Mouse (Mus musculus) lung, postnatal 36 days (tissue): ENCODE results near the gene H2-T23.
"Not testable (repeated sequence)": the region's sequence is repeated elsewhere in the genome, so short reads cannot be mapped to it uniquely, and the experiment has no call there.

Experiments
- DNase-seq: peaks from one replicate; pipeline ENCODE4 v3.0.0; 2022; ENCODE audit warnings: mixed read lengths

Gene H2-T23

DNA sequence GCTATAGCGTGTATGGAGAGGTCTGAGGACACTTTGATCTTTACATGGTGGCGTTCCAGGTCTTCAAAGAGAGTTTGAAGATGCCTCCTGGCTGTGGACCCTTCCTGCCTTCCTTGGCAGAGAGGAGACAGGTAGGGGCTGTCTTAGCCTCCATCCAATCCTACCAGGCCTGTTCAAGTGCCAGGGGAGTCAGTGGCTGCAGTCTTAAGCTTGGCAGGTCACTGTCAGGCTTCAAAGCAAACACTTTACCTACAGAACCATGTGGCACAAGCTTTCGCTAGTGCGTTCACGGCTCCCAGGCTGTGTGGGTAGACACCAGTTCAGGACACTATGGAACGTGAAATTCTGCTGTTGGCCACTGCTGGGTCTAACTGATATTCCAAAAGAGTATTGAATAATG, 9.7 kb downstream of the H2-T23 start:
- no peak for DNase-seq

DNA sequence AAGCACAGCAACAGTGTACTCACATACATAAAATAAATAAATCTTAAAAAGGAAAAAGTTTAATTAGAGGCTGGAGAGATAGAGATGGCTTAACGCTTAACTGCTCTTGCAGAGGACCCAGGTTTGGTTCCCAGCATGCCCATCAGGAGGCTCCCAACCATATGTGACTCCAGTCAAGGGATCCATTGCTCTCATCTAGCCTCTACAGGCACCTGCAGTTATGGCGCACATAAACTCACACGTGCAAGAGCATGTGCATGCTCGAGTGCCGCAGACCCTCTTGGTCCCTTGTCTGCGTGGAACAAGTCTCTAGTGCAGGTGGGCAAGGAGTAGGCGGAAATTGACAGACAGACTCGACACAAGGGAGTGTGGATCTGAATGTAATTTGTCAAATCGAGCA, 10.6 kb downstream of the H2-T23 start:
- no peak for DNase-seq

DNA sequence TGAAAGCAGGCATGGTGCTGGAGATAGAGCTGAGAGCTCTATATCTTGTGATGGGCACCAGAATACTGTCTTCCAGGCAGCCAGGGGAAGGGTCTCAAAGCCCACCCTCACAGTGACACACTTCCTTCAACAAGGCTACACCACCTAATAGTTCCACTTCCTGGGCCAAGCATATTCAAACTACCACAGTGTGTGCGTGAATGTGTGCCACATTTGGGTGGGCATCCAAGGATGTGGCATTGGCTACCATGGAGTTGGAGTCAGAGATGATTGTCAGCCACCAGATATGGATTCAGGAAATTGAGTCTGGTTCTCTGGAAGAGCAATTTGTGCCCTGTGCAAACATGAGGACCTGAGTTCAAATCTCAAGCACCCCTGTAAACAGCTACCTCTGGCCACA, 11.3 kb downstream of the H2-T23 start:
- no peak for DNase-seq

DNA sequence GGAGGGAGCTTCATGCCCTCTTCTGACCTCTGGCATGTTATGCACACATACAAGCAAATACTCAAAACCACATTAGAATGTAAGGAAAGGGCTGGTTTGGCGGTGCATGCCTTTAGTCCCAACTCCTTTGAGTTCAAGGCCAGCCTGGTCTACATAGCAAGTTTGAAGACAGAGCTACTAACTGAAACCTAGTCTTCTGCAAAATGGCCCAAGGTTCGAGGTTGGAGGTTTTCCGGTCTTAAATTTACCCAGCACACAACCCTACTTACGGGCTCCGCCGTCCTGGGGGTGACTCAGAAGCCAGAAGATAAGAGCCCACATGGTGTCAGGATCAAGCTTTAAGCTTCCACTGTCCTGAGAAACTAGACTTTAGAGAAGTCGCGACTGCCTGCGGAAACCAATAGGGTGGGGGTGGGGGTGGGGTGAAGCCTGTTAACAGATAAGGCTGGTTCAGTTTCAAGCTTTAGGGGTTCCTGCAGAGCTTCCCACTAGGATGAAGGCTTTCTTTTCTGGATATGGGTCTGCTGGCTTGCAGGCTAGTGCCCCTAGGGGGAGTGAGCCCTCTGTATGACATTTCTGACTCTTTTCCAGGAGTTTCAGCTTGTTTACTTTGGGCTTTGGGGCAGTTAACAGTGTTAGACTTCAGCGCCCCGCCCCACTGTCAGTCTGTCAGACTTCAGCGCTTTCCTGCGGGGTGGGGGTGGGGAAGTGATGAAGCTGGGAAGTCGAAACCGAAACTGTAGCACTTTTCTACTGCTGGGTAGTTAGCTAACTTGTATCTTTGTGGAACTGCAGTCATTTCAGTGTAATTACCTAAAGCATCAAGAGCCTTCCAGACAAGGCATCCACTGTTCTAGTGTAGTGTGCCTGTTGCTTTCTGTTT, 12.2 kb downstream of the H2-T23 start, which contains the start of gene H2-T24:
TSS of gene H2-T24 (minus strand) at position 370 of the 883 bp plus-strand sequence.
- DNase-seq = peak; percentile 91

DNA sequence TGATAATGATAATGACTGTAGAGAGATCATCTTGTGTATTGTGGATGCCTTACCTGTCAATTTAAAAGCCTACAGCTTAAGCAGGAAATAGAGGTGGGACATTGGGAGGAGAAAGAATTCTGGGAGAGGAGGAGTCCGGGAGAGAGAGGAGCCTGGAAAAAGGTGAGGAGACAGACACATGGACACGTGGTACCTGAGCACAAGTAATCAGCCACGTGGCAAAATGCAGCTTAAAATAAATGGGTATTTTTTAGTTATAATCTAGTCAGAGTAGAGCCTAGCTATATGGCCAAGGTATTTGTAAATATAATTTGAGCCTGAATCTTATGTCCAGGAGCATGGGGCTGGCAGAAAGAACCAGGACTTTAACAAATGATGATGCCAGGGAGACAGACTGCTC, 13.1 kb downstream of the H2-T23 start:
- no peak for DNase-seq

DNA sequence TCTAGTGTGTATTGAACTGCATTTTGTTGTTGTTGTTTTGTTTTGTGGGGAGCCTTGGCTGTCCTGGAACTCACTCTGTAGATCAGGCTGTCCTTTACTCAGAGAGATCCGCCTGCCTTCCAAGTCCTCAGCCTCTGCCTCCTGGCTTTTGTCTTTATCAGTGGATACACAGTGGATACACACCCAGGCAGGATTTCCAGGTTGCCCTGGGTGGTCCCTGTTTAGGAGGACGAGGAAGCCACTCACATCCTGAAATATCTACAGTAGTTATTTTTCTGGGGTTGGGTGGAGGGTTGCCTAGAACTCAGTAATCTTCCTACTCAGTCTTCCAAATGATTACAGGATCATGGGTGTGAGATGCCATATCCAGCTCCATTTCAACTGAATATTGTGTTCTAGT, 13.7 kb downstream of the H2-T23 start:
- DNase-seq = peak; percentile 74

DNA sequence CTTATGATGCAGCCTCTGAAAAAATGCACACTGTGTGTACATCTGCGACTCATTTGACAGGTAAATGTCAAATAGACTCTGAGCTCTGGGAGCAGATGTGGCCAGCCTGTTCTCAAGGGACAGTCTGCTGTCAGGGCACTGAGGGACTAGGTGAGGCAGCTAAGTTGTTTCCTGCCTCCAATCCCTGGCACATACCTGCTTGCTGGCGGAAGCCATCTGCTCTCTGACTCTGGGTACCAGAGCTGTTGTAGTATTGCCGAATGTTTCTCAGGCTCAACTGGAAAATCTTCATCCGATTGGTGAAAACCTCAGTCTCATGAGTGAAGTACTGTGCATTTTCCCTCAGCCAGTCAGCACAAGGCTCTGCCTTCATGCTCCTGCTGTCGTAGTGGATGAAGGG, 15.6 kb downstream of the H2-T23 start:
- no peak for DNase-seq

DNA sequence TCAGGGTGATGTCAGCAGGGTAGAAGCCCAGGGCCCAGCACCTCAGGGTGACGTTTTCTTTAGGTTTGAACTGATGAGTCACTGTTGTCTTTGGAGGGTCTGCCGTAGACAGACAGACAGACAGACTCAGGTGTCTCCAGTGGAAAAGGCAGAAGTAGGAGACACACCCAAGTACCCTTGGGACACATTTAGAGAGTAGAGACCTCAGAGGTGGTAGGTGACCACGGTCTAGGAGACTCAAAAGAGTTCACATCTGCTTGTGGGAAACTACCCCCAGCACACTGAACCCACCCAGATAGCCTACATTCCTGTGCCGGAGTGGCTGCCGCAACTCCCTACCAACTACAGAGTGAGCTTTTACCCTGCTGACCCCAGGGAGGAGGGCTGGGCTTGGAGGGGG, 17.7 kb downstream of the H2-T23 start:
- no peak for DNase-seq

DNA sequence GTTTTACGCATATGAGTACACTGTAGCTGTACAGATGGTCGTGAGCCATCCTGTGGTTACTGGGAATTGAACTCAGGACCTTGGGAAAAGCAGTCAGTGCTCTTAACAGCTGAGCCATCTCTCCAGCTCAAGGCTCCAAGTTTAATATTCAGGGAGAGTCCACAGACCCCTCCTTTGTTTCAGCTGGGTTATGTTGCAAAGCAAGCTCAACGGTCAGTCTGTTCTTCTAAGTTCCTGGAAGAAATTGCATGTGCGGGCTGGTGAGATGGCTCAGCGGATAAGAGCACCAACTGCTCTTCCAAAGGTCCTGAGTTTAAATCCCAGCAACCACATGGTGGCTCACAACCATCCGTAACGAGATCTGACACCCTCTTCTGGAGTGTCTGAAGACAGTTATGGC, 28.2 kb downstream of the H2-T23 start:
- not testable (repeated sequence) for DNase-seq

DNA sequence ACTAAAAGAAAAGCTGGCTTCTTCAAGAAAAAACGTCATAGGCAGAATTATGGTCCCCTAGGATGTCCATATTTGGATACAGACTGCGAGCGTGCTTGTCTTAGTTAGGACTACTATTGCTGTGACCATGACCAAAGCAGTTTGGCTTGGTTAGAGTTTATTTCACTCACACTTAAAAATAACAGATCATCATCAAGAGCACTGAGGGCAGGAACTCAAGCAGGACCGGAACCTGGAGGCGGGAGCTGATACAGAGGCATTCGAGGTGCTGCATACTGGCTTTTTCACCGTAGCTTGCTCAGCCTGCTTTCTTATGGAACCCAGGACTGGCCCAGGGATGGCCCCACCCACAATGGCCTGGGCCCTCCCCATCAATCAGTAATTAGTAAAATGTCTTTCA, 29.3 kb downstream of the H2-T23 start:
- DNase-seq = no peak

DNA sequence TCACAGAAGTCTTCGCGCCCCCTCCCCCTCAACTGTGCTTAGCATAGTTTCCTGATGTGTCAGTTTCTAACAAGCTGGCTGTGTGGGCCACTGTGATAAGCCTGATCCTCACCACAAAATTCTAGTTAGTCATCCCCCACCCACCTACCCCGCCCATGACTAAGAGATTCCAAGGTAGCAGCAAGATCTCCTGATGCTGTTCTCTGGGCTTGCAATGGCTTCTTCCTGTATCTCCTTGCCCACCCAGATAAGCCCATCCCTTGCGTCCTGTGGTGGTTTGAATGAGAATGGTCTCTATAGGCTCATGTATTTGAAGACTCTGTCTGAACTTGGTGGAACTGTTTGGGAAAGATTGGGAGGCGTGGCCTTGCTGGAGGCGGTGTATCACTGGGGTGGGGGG, 30.7 kb downstream of the H2-T23 start:
- DNase-seq = no peak

DNA sequence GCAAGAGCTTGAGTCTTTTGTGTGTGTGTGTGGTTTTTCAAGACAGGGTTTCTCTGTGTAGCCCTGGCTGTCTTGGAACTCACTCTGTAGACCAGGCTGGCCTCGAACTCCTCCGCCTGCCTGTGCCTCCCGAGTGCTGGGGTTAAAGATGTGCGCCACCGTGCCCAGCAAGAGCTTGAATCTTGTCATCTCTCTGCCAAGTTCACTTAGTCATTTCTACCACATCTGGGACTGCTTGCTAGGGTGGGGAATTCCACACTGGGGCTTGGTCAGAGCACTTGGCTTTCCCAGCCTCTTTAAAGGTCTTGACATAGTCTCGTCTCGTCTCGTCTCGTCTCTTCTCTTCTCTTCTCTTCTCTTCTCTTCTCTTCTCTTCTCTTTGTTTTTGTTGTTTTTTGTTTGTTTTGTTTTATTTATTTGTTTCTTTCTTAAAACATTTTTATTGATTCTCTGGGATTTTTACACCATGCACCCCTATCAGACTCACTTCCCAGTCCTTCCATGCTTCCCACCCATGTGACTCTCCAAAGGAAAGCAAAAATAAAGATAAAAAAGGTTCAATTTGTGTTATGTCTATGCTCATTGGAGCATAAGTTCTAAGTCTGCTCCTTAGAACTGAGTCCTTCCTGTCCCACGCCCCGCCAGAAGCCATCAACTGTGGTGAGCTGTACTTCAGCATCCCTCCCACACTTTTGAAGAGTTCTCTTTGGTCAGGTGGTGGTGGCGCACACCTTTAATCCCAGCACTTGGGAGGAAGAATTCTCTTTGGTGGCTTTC, 31.3 kb downstream of the H2-T23 start:
- DNase-seq = no peak

DNA sequence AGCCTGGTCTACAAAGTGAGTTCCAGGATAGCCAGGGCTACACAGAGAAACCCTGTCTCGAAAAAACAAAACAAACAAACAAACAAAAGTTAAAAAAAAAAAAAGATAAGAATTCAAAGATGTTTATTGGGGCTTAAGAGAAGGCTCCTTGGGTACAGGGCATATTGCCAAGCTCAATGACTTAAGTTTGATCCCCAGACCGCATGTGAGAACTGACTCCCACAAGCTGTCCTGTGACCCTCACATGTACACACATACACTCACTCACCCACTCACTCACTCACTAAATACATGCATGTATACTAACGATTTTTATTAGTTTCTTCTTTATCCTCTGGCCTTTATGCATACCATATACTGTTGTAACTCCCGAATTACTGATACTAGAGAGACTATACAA, 32.3 kb downstream of the H2-T23 start:
- no peak for DNase-seq

DNA sequence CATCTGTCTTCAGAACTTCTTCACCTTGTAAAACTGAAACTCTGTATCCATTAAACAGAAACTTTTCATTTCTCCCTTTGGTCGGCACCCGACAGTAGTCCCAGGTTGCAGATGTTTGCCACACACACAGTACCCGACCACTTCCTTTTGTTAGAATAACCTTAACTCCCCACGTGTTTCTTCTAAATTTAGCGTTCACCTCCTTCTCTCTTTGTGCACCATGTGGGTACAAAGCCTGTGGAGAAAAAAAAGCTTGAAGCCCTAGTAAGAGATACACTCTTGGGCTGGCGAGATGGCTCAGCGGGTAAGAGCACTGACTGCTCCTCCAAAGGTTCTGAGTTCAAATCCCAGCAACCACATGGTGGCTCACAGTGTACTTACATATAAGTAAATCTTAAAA, 33.3 kb downstream of the H2-T23 start:
- peak; percentile 39 for DNase-seq

DNA sequence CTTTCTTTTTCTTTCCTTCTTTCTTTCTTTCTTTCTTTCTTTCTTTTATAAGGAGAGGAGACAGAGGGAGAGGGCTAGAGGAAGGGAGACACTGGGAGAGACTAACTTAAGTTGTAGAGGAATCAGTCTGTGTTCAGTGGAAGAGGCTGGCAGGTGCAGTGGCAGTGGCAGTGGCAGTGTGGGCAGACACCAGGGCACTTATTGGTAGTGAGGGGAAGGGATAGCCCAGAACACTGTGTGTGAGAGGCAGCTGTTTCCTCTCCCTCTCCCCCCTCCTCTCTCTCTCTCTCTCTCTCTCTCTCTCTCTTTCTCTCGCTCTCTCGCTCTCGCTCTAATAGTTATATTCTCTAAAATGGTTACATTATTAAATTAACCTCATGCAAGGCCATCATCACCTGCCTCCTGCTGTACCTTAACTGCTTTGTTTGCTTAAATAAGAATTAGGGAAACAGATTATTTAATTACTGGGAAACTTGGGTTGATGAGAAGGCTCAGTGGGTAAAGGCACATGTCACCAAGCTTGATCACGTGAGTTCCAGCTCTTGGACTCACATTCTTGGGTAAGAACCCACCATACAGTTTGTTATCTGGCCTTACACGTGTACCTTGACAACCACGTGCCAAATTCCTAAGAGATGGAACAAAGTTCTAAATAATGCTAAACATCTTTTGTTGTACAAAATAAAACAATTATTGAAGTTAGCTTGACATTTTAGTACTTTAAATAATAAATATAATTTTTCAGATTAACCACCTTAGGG, 33.9 kb downstream of the H2-T23 start:
- no peak for DNase-seq

DNA sequence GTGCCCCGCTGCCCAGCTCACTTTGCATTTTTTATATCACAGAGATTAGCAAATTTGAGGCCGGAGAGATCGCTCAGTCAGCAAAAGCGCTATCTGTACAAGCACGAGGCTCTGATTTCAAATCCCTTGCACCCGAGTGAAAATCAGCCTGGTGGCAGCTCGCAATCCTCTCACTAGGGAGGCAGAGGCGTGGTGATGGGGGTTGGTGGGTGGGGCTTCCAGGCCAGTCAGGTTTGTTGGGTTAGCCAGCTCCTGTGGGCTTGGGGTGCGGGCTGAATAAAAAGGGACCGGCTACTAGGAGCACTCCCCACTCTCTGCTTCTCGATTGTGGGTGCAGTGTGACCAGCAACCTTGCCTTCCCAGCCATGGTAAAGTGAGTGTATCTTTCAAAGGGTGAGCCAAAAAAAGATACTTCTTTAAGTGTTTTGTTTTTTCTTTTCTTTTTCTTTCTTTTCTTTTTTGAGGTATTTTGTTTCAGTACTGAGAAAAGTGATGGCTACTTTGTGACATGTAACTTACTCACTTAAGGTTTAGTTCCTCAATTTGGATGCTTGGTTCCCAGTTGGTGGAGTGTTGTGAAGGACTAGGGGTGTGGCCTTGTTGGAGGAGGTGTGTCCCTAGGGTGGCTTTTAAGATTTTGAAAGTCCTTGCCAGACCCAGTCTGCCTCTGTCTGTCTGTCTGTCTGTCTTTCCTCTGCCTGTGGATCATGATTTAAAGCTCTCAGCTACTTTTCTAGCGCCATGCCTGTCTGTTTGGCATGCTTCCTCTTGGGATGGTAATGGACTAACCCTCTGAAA, 34.7 kb downstream of the H2-T23 start:
- DNase-seq = peak; percentile 76

DNA sequence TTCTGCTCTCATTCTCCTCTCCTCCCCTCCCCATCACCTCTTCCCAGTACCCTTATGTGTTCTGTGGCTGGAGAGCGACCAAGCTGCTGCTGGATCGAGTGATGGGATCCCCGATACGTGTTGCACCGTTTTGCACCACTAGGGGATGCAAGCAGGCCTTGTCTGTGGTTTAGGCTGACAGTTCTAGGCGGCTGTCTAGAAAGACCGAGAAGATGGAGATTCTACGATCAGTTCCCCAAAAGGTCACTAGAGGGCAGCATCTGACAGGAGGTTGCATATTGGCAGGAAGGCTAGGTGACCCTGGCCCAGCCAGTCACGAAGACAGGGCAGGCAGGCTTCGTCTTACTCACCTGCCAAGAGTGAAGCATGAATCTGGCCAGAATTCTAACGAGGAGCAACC, 35.7 kb downstream of the H2-T23 start:
- peak; percentile 99 for DNase-seq

DNA sequence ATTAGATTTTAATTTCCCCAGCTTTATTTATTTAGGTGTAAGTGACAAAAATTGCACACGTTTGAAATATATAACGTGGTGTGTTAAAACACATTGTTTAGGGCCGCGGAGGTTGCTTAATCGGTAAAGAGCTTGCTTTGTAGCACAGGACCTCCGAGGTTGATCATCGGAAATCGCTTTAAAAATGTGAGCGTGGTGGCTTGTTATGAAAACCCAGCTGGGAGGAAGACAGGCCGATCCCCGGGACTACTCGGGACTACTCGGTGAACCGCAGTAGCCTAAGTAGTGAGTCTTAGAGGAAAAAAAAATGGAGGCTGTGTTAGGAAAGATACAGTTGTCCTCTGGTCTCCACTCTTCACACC, 37.8 kb downstream of the H2-T23 start:
- no peak for DNase-seq

DNA sequence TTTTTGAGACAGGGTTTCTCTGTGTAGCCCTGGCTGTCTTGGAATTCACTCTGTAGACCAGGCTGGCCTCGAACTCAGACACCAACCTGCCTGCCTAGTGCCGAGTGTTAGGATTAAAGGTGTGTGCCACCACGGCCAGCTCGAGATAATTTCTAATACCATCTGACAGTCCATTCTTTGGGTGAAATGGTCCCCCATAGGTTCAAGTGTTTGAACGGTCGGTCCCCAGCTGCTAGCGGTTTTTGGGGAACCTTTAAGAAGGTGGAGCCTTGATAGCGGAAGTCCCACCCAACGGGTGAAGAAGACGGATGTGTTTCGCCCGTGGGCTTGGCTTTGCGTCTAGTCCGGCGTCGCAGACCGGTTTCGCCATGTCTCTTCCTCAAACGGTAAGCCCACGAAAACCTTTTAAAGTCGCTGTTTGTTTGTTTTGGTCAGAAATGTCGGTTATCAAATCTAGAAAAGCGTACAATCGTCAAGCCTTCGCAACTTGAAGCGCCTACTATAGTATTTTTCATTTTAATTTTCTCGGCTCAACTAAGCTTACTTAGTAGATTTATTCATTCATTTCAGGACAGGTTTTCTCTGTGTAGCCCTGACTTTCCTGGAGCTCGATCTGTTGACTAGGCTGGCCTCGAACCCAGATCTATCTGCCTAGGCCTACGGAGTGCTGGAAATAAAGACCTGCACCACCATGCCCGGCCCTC, 38.3 kb downstream of the H2-T23 start:
- DNase-seq = peak; percentile 93

DNA sequence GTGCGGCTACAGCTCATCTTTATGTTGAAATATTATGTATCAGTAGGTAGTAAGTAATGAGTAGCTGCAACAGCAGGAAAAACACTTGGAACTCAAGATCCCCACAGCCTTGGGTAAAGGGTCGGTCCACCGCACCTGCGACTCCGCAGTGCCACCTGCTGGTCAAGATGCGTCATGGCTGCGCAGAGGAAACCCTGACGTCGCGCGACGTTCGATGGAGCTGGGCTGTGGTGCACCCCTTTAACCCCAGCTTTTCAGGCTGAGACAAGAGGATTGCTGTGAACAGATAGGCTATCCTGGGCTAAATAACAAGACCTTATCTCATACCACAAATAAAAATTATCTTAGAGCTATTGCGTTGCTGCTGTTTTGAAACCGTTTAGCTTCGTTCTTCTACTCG, 39.0 kb downstream of the H2-T23 start:
- peak; percentile 85 for DNase-seq

DNA sequence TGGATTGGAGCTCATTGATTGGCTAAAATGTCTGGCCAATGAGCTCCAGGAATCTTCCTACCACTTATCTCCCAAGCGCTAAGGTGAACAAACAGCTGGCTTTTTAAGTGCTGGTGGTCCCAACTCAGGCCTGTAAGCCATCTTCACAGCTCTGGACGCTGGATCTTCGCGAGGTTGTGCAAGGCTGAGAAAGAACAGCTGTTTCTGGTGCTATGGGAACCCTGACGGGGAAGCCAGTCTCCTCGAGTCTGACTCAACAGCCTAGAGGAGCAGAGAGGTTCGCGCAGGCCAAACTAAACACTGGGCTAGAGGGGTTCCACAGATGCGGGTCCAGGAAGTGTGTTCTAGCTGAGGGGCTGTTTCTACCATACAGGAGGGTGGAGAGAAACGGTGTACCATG, 40.9 kb downstream of the H2-T23 start:
- peak; percentile 22 for DNase-seq

DNA sequence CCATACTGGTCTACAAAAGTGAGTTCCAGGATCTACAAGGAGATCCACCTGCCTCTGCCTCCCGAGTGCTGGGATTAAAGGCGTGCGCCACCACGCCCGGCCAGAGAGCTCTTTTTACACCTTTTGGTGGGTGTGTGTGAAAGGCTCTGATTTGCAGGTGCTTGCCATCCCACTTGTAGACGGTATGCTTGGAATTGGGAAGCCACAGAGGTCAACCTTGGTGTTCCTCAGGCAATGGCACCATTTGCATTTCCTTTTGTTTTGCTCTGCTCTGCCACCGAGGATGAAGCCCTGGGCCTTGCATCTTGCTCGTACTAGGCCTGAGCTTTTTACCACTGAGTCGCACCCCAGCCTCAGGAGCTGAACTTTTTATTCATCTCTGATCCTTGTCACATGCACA, 50.9 kb downstream of the H2-T23 start:
- no peak for DNase-seq
